Mouse (Mus musculus): Measurements from ENCODE around the gene Plb1. TPM values are rescaled to one million over a fixed set of nuclear protein-coding genes. Genes with fewer than 3 reads are reported as not detected.

The Plb1 gene
- polyA plus RNA-seq, 1 experiment = 148 TPM

DNA sequence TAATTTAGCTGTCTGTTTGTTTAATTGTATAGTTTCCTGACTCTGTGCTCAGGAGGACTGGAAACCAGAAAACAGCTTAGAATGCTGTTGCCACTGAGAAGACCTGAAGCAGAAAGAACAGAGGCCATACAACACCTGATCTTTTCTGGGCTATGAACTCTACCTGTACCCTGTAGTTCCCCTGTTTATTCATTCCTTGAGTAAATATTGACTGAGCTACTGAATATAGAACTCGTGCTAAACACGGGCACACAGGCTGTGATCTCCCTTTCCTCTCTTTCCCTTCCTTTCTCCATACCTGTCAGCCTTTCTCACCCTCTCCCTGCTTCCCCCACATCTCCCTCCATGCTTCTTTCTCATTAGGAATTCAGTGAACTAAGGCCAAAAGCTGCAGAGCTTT, 168.4 kb downstream of the Plb1 start:
- Histone ChIP-seq H3K27ac (ENCODE audit: insufficient read depth, low read depth, low read length) (no peak overlapping the region), H3K4me1 (ENCODE audit: control insufficient read depth, insufficient read depth, insufficient read length, low read length) (peaks cover 5% of the 10 kb centered on the region; the same call in 1 of the 2 replicates), H3K27me3 (ENCODE audit: control insufficient read depth, insufficient read depth, low read length) (no peaks in the 10 kb centered on the region), H3K4me3 (ENCODE audit: low read depth, low read length) (no peak overlapping the region), H3K36me3 (ENCODE audit: control insufficient read depth, insufficient read depth, low read length) (no peaks in the 10 kb centered on the region)
- 22% methylated on average over 2 of the region's 2 CpGs for WGBS
- TF ChIP-seq CTCF (IDR thresholded peaks at IDR 0.05; ENCODE audit: extremely low read depth, insufficient read length, insufficient replicate concordance, low read depth, low read length) (no peak), POLR2A (IDR thresholded peaks at IDR 0.05; ENCODE audit: low read depth, low read length) (no peak)

GRCm38 (mm10) chr5:32403082-32403953, 170.8 kb downstream of the Plb1 start:
- Histone ChIP-seq H3K27ac (ENCODE audit: insufficient read depth, low read depth, low read length) (no peak overlapping the region), H3K4me3 (ENCODE audit: low read depth, low read length) (no peak overlapping the region)

GRCm38 (mm10) chr5:32405199-32405855, 172.8 kb downstream of the Plb1 start:
- Histone ChIP-seq H3K4me1 (ENCODE audit: control insufficient read depth, insufficient read depth, insufficient read length, low read length) (peaks cover 7% of the 10 kb centered on the region; the same call in 1 of the 2 replicates), H3K36me3 (ENCODE audit: control insufficient read depth, insufficient read depth, low read length) (no peaks in the 10 kb centered on the region), H3K27ac (ENCODE audit: insufficient read depth, low read depth, low read length) (no peak overlapping the region), H3K4me3 (ENCODE audit: low read depth, low read length) (no peak overlapping the region), H3K27me3 (ENCODE audit: control insufficient read depth, insufficient read depth, low read length) (no peaks in the 10 kb centered on the region)
- TF ChIP-seq POLR2A (IDR thresholded peaks at IDR 0.05; ENCODE audit: low read depth, low read length) (no peak), CTCF (IDR thresholded peaks at IDR 0.05; ENCODE audit: extremely low read depth, insufficient read length, insufficient replicate concordance, low read depth, low read length) (no peak)
- 86% methylated on average over 4 of the region's 4 CpGs for WGBS

More at GRCm38 (mm10) chr5:32403082-32403953, 170.8 kb downstream of the Plb1 start:
- no peak for TF ChIP-seq POLR2A (IDR thresholded peaks at IDR 0.05; ENCODE audit: low read depth, low read length)
- no peak for TF ChIP-seq CTCF (IDR thresholded peaks at IDR 0.05; ENCODE audit: extremely low read depth, insufficient read length, insufficient replicate concordance, low read depth, low read length)
- WGBS = 51% methylated on average over 9 of the region's 9 CpGs
- H3K27me3 ChIP-seq (ENCODE audit: control insufficient read depth, insufficient read depth, low read length) = no peaks in the 10 kb centered on the region
- no peaks in the 10 kb centered on the region for H3K36me3 ChIP-seq (ENCODE audit: control insufficient read depth, insufficient read depth, low read length)
- H3K4me1 ChIP-seq (ENCODE audit: control insufficient read depth, insufficient read depth, insufficient read length, low read length) = peaks cover 5% of the 10 kb centered on the region; the same call in 1 of the 2 replicates

DNA sequence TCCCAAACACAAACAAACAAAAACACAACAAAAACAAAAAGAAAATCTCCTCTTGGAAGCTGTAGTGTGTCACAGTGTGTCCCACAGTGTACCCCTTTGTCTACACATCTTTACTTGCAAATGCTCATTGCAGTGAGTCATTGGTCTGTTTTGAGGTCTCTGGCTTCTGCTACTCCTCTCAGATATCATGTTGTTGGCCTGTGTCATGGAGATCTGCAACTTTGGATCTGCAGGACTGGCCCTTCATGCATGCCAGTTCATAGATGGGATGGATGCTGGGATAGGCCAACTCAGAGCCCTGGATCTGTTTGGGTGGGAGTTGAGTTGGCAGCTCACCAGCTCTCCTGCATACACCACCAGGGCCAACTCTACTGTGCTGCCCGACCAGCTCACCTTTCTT, 176.3 kb downstream of the Plb1 start:
- WGBS = 67% methylated on average over 1 of the region's 1 CpGs
- Histone ChIP-seq H3K4me3 (ENCODE audit: low read depth, low read length) (no peak overlapping the region), H3K4me1 (ENCODE audit: control insufficient read depth, insufficient read depth, insufficient read length, low read length) (peaks cover 12% of the 10 kb centered on the region; the same call in 1 of the 2 replicates), H3K36me3 (ENCODE audit: control insufficient read depth, insufficient read depth, low read length) (no peaks in the 10 kb centered on the region), H3K27ac (ENCODE audit: insufficient read depth, low read depth, low read length) (no peak overlapping the region), H3K27me3 (ENCODE audit: control insufficient read depth, insufficient read depth, low read length) (no peaks in the 10 kb centered on the region)
- no peak for TF ChIP-seq CTCF (IDR thresholded peaks at IDR 0.05; ENCODE audit: extremely low read depth, insufficient read length, insufficient replicate concordance, low read depth, low read length)
- TF ChIP-seq POLR2A (IDR thresholded peaks at IDR 0.05; ENCODE audit: low read depth, low read length) = no peak

- WGBS = 36% methylated on average over 2 of the region's 2 CpGs
Measured at GRCm38 (mm10) chr5:32409747-32410146, 177.2 kb downstream of the Plb1 start.

GRCm38 (mm10) chr5:32410954-32411688, 178.6 kb downstream of the Plb1 start:
- no peaks in the 10 kb centered on the region for H3K27me3 ChIP-seq (ENCODE audit: control insufficient read depth, insufficient read depth, low read length)
- WGBS = 44% methylated on average over 3 of the region's 3 CpGs
- H3K27ac ChIP-seq (ENCODE audit: insufficient read depth, low read depth, low read length) = no peak overlapping the region
- H3K36me3 ChIP-seq (ENCODE audit: control insufficient read depth, insufficient read depth, low read length) = no peaks in the 10 kb centered on the region
- TF ChIP-seq CTCF (IDR thresholded peaks at IDR 0.05; ENCODE audit: extremely low read depth, insufficient read length, insufficient replicate concordance, low read depth, low read length) (no peak), POLR2A (IDR thresholded peaks at IDR 0.05; ENCODE audit: low read depth, low read length) (no peak)
- no peak overlapping the region for H3K4me3 ChIP-seq (ENCODE audit: low read depth, low read length)
- H3K4me1 ChIP-seq (ENCODE audit: control insufficient read depth, insufficient read depth, insufficient read length, low read length) = peaks cover 21% of the 10 kb centered on the region

More at GRCm38 (mm10) chr5:32409747-32410146, 177.2 kb downstream of the Plb1 start:
- Histone ChIP-seq H3K4me3 (ENCODE audit: low read depth, low read length) (no peak overlapping the region), H3K4me1 (ENCODE audit: control insufficient read depth, insufficient read depth, insufficient read length, low read length) (peaks cover 19% of the 10 kb centered on the region), H3K27ac (ENCODE audit: insufficient read depth, low read depth, low read length) (no peak overlapping the region), H3K36me3 (ENCODE audit: control insufficient read depth, insufficient read depth, low read length) (no peaks in the 10 kb centered on the region), H3K27me3 (ENCODE audit: control insufficient read depth, insufficient read depth, low read length) (no peaks in the 10 kb centered on the region)
- TF ChIP-seq CTCF (IDR thresholded peaks at IDR 0.05; ENCODE audit: extremely low read depth, insufficient read length, insufficient replicate concordance, low read depth, low read length) = no peak
- no peak for TF ChIP-seq POLR2A (IDR thresholded peaks at IDR 0.05; ENCODE audit: low read depth, low read length)

Data from small intestine, adult 2 months (tissue).